Mouse (Mus musculus) thymus, adult 2 months (tissue): ENCODE data around the gene Ntrk1.

Experiments
- CTCF ChIP-seq: fragments of 200-500 bp; IDR thresholded peaks from 2 replicates; pipeline ENCODE4 v1.5.1; 2012; ENCODE audit warnings: mild to moderate bottlenecking, control low read depth, low read length, moderate library complexity, borderline replicate concordance; ENCODE audit not compliant: control insufficient read depth, poor library complexity, insufficient read depth; ENCODE audit errors: extremely low read depth
- POLR2A ChIP-seq: fragments of 200-500 bp; IDR thresholded peaks from 2 replicates; pipeline ENCODE4 v1.6.1; 2012; ENCODE audit warnings: mild to moderate bottlenecking, low read length, control low read depth, moderate library complexity; ENCODE audit not compliant: control insufficient read depth, poor library complexity, insufficient read depth; ENCODE audit errors: extremely low read depth

DNA sequence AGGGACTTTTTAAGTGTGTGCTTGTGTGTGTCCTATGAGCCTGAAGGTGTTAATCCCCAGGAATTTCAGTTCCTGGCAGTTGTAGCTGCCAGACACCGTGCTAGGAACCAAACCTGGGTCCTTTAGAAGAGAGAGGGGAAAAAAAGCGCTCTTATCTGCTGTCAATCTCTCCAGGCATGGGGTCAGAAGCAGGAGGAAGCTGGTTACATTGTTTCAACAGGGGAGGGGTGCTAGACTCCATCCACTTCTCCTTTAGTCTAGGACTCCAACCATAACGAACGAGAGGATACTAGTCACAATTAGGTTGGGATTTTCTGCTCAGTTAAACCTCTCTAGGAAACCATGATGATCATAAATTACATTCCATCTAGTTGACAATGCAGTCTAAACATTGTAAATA, 33.5 kb upstream of the Ntrk1 start:
- TF ChIP-seq POLR2A (no peak), CTCF (no peak)
